Mouse (Mus musculus): ENCODE data around the gene D930007J09Rik.

The D930007J09Rik gene

DNA sequence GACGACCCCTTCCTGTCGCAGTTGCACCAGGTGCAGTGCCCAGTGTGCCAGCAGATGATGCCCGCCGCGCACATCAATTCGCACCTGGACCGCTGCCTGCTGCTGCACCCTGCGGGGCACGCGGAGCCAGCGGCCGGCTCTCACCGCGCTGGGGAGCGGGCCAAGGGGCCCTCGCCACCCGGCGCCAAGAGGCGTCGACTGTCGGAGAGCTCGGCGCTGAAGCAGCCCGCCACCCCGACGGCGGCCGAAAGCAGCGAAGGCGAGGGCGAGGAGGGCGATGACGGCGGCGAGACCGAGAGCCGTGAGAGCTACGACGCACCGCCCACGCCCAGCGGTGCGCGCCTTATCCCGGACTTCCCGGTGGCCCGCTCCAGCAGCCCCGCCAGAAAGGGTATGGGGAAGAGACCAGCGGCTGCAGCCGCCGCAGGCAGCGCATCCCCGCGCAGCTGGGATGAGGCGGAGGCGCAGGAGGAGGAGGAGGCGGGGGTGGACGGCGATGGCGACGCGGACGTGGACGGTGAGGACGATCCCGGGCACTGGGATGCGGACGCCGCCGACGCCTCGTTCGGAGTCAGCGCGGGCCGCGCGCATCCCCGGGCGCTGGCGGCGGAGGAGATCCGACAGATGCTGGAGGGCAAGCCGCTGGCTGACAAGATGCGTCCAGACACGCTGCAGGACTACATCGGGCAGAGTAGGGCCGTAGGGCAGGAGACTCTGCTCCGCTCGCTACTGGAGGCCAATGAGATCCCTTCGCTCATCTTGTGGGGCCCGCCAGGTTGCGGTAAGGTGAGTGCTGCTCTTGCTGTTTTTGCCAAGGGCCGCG, at the start of gene D930007J09Rik:
TSS of gene D930007J09Rik (minus strand) at position 591 of the 823 bp plus-strand sequence.
- DNase-seq (ENCODE audit: low spot score): no peak

DNA sequence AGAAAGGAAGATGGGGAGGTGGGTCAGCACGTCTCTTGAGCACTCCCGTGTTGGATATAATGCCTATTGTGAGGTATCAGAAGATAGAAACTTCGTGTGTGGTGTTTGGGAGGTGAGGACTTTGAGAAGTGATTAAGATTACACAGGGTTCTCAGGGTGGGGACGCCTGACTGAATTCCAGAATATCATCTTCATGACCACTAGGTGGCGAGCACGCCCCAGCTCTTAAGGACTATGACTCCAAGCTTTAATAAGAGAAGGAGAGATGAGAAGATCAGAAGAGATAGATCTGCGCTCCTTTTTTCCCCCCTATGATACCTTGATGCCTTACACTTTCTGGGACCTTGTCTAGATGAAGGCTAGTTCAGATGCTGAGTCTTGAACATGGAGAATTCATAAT, 49.3 kb upstream of the D930007J09Rik start:
- peak; percentile 34 for DNase-seq (ENCODE audit: low spot score)

DNA sequence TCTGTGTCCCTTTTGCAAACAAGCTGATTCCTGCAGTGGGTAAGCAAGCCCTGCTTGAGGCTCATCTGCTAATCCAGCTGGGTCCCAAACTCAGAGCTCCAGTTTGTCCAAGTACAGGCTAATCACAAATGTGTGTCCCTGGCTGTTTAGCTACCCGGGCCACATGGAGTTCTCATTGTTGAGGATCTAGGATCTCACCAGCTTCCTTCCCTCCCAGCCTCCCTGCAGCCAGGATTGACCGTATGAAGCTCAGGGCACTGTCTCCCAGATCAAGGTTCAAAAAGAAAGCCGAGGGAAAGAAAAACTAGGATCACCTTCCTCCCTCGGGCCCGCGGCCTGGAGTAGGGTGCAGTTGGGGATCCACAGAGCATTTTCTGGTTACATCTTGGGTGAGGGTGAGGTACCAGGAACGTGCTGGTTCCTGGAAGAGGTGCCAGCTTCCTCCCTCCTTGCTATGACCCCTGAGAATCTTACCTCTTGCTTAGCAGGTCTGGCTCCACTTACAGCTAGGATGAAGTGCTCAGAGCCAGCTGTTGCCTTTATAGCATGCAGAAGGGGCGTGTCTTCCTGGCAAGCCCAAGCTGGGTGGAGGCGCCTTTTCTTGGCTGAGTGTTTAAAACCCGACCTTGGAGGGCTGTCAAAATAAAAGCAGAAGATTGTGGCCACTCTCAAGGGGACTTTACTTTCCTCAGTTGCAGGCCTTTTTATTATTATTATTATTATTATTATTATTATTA, 48.2 kb upstream of the D930007J09Rik start, which contains the start of gene Serpinb1a:
TSS of gene Serpinb1a (minus strand) at position 518 of the 737 bp plus-strand sequence.
- peak; percentile 39 for DNase-seq (ENCODE audit: low spot score)

DNA sequence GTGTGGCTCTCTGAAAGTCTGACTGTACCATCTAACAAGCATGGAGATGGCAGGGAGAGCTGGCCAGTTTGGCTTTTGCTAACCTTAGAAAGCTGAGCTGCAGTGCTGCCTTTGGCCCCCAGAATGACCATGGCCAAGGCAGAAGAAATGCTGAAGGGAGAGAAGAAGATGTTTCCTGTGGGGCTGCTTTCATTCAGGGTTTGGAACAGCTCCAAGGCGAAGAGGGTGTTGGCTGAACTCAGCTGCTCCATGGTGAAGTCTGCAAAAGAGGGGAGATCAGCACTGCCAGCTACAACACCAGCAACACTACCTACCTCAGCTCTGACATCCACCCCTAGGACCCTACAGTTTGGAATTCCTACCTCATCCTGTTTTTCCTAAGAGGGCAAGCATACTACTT, 47.5 kb upstream of the D930007J09Rik start:
- no peak for DNase-seq (ENCODE audit: low spot score)

DNA sequence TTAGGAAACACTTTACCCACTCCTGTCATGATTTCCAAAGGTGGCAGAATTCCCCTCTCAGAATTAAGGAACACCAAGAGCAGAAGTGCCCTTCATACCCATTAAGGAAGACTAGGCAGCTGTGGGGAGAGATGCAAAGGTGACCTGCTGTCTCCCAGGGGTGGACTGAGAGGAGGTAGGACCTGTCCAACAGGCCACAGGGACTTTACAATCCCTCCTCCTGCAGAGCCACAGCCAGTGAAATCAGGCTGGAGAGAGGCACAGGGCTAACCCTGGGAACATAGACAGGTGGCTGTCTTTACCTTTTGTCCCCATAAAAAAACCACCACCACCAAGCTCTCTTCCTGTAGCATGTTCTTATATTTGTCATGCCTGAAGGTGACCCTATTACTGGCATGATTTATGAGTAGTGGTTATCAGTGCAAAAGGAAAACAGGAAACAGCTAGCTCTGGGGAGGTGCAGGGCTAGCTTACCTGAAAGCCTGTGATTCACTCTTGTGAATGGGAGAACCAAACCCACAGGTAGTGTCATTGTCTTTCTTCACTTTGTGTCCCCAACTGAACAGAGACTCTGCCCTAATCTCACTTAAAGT, 47.0 kb upstream of the D930007J09Rik start:
- no peak for DNase-seq (ENCODE audit: low spot score)

DNA sequence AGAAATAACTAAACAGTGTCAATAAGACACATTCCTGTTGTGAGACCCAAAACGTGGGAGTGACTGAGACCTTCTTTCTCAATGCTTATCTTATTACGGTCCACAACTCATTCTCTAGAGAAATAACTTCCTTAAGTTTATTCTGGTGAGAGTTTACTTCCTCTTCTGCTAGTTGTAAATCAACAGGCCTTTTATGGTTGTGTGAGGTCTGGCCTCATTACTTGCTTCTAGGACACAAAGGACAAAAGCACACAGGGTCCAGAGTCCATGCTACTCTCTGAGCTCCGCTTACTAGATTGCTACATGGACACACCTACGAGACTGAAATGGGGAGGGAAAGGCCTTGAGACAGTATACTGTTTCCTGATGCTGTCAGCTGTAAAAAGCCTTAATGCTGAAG, 46.4 kb upstream of the D930007J09Rik start:
- DNase-seq (ENCODE audit: low spot score): no peak

DNA sequence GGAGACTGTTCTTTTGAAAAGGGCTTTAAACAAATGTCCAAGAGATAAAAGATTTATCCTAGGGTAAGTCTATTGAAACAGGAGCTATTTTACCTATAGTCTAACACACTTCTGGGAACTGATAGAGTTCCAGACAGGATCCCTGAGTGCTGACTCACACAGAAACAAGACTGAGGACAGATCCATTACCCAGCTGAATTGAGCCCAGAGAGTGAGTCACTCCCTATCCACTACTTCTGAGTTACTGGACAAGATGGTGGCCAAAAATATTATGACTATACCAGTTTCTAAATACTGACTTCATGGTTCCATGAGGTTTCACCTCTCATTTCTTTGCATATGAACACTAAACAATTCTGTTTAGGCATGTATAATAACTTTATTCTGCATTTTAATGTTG, 43.6 kb upstream of the D930007J09Rik start:
- DNase-seq (ENCODE audit: low spot score): no peak

DNA sequence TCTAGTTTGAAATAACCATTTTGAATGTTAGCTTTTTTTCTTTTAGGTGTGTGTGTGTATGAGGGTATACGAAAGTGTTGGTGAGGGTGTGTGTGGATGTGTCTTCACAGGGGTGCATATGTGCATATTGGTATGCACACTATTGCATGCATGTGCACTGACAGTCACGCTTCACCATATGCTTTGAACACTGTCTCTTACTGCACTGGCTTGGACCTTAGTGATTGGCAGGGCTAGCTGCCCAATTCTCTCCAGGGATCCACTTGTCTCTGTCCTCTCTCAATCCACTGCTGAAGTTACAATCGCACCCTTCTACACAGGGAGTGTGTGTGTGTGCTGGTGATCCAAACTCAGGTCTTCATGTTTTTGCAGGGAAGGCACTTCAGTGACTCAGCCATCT, 38.7 kb upstream of the D930007J09Rik start:
- DNase-seq (ENCODE audit: low spot score): no peak

DNA sequence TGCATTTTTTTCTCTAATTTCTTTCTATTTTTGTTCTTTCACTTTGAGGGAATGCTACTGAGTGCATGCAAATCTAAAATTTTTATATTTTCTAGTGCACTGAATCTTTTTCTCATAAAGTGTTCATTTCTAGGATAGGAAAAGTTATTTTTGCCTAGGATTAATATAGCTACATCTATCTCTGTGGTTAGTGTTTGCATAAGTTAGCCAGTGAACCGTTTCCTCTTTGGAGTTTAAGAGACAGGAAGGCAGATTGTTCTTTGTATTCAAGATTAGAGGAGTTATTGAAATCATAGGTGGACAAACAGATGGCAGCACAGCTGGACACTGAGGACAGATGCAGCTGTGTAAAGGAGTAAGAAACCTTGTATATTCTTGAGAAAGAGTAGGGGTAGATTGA, 36.7 kb upstream of the D930007J09Rik start:
- no peak for DNase-seq (ENCODE audit: low spot score)

DNA sequence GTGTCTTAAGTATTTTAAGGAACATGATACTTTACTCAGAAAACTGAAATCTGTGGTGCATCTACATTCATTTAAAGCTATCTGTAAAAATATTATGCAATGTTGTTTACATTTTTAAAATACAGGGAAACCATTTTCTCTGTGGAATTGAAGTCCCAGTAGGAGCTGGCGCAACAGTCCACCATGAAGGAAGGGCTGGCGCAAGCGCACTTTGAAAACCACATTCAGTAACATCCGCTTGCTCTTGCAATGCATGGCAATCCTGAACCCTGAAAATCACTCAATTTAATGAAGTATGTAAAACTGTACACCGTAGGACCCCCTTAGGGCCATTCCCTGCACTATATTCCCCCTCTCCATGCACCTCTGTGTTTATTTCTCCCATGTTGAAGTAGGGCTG, 31.9 kb upstream of the D930007J09Rik start:
- DNase-seq (ENCODE audit: low spot score): no peak

DNA sequence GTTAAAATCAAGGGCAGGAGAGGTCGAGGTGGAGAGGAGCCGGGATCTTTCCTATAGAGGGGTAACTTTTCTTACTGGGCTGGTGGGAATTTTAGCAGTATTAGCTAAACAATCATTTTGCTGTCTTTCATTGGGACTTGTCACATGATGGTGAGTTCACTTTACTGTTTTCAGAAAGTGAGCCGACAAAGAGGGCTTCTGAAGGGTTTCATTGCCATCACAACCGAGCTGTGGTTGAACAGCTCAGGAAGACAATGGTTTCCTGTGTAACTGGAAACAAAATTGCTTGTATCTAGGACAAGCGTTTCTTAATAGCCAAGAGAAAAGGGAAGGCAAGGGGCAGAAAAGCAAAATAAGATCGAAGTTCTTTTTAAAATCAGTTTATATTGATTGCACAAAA, 30.6 kb upstream of the D930007J09Rik start:
- no peak for DNase-seq (ENCODE audit: low spot score)

DNA sequence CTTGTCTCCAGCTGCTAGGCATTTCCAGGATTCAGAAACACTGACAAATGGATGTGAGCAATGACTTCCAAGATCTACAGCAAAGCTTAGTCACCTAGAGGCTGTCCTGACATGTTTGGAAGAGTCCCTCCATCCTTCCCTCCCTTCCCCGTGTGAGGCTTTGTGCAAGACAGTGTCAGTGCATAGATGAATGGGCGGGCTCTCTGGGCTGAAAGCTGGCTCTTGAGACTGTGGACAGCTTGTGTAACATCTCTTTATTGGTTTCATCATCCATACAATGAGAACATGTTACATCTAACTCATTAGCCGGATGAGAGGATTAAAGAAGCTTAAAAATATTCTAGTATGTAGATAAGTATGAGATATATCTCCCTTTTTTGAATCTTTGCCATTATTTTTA, 30.1 kb upstream of the D930007J09Rik start:
- no peak for DNase-seq (ENCODE audit: low spot score)

DNA sequence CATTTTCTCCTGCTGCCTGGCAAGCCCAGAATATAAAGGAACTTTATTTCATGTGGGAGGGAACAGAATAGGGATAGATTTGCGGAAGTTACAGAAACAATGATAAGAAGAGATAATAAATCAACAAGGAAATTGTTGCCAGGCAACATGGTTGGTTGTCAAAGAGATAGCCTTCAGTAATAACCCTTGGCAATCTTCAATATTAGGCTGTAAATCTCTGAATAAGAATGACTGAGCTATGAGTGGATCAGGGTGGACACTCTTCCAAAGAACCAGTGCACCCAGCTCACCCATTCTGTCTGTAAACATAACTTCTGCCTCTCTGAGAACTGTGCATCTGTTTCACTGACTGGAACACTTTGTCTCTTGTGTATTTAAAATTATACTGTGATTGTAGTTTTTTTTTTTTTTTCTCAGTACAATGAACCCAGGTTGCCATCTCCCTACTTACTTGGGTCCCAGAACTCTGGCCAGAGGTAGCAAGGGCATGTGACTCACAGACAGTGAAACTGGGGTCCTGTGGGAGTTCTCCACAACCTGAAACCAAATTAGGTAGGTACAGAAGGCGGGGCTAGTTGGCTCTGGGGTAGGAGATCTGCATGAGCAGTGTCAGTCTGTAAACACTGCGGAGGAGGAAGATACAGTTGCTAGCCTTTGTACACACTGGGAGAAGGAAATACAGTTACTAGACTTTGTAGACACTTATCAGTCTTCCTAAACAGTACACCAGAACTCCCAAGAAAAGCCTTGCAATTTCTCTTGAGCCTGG, 29.0 kb upstream of the D930007J09Rik start:
- no peak for DNase-seq (ENCODE audit: low spot score)

DNA sequence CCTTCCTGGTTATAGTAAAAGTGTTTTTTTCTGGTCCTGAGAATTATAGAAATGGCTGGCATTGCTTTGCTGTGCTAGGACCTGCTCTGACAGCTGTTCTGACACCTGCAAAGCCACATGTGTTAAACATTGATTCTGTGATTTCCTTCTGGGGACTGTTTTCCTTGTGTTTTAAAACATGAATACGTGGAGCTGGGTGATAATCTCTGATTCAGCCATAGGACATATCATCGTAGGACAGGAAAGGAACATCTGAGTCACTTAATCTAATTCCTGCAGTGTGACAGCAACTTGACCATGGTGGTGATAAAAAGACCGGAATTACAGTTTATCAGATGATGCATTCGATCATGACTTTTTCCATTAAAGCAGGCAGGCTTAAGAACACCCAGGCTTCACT, 26.2 kb upstream of the D930007J09Rik start:
- DNase-seq (ENCODE audit: low spot score): no peak

DNA sequence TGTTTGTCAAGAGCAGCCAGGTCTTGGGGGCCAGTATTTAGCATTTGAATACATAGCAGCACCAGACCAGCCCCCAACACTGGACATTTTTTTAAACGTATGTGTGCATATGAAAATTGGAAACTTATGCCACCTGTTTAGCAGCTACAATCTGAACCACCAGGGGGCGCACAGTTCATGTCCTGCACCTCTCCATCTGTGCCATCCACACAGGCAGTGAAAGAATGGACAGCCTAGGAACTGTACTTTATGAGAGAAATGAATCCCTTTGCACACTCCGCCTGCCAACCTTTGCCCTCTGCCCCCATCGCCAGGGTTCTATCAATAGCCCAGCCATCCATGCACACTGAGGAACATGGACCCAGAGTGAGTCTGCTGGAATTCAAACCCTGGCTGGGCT, 25.3 kb upstream of the D930007J09Rik start:
- DNase-seq (ENCODE audit: low spot score): peak; percentile 47

DNA sequence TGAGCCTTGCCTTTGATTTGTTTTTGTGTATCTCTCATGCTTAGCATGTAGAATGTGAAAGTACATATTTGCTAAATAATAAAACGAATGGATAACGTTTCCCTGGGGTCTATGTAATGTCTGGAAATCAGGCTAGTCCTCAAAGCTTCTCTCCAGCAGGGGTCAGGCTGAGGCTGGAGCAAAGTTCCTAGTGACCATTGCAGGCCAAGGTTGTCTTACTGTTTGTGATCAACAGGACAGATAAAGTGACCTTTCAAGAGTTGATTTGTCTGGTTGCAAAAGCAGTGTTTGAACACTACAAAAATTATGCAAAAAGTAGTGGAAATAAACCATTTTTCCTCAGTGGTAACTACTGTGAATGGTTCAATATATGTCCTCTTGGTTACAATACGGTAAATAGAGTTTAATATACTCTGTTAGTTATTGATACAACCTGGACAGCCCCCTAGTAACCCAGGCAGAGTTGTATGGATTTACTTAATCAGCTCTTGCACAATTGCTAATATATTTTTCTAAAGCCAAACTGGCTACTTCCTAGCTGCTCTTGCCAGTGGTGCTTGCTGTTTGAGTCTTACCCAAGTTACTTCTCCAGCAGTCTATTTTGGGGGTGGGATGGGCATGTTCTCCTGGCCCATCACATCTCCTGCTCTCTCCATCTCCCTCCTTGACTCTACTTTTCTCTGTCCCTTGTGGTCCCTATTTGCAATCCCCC, 24.6 kb upstream of the D930007J09Rik start:
- no peak for DNase-seq (ENCODE audit: low spot score)

DNA sequence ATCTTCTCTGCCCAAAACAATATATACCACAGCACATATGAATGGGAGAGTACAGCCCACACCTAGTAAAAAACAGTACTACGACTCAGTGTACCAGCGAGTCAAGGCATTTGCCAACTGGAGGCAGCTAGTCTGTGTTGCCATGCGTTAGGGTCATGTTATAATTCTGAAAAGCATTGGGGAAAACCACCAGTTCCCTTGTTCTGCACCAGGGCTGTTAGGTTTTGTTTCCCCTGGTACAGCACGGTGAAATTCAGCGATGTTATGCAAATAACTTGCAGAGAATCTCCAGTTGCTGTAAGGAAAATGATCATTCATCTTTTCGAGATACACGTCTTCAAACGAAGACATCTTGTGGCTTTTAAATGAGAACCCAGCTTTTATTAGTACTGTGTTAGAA, 22.9 kb upstream of the D930007J09Rik start:
- no peak for DNase-seq (ENCODE audit: low spot score)

DNA sequence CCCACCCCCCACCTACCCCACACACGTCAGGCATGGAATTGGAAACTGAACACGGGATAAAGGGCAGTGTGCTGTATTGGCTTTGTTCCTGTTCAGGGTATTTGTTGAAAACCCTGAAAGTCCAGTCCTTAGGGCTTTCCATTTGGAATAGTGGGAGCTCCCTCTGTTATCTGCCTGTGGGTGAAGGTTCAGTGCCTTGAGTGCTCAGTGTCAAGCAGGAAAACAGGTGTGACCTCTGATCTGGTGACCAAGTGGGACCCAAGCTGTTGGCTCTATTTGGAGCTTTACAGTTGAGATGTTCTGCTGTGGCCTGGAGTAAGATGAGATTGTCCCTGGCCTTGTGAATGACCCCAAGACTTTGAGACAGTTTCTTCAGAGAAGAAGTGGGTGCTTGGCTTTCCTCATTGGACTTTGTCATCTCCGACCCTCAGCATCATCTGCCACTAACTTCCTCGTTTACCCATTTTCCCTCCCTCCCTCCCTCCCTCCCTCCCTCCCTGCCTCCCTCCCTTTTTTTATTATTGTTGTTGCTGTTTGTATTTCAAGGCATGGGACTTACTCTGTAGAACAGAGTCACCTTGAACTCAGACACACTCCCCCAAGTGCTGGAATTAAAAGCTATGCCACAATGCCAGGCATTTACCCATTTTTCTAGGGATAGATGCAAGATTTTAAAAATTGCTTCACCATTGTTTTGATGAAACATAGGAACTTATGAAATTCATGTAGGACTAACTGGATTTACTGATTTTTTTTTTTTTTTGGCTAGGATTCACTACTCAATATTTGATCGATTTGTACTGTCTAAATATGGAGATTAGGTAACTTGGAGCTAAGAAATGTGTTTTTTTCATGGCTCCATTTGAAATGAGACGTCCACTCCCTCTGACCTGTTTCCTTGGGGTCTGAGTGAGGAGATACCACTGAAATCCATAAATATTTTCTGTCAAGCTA, 22.0 kb upstream of the D930007J09Rik start:
- no peak for DNase-seq (ENCODE audit: low spot score)

DNA sequence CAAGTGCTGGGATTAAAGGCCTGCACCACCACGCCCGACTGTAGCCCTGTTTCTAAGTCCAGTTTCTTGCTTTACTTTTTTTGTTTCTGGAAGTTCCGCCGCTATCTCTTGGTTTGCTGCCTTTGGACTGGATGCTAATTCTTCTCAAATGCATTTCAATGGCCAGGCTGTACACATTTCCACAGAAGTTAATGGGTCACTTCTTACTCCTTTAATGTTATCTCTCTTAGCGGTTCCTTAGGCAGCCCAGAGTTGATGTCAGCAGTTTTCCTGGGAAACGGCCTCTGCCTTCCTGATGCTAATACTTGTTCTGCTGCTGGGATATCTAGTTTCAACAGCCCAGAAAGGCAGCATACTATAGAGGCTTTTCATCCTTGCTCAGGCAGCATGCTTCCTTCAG, 20.5 kb upstream of the D930007J09Rik start:
- no peak for DNase-seq (ENCODE audit: low spot score)

DNA sequence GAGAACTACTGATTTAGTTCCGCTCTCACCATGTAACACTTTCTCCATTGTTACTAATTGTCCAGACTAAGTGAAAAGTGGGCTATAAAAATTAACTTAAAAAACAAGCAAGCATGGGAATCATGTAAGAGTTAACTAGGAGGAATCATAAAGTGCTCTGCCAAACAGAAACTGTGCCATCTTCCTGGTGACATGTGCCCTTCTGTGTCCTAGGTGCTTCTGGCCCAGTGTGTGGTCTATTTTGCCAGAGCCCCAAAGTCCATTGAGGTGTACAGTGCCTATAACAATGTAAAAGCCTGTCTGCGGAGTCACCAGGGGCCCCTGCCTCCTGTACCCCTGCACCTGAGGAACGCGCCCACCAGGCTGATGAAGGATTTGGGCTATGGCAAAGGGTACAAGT, 19.0 kb upstream of the D930007J09Rik start:
- no peak for DNase-seq (ENCODE audit: low spot score)

Data from urinary bladder, postnatal 25 days (tissue).